Mouse (Mus musculus) fat pad, adult 2 months (tissue): ENCODE measurements around the gene Ssbp4.

Source experiments
- DNase-seq: peaks from one replicate; pipeline ENCODE4 v3.0.0-alpha.2; 2011; ENCODE audit warnings: low read depth, low spot score; ENCODE audit errors: extremely low read depth

The Ssbp4 gene

GRCm38 (mm10) chr8:70607898-70608748 lies 549 bp downstream of the Ssbp4 start:
- DNase-seq: no peak

- DNase-seq: no peak
Observed at GRCm38 (mm10) chr8:70607603-70607897, 1.1 kb downstream of the Ssbp4 start.

GRCm38 (mm10) chr8:70606780-70607602 lies 1.7 kb downstream of the Ssbp4 start:
- no peak for DNase-seq

DNA sequence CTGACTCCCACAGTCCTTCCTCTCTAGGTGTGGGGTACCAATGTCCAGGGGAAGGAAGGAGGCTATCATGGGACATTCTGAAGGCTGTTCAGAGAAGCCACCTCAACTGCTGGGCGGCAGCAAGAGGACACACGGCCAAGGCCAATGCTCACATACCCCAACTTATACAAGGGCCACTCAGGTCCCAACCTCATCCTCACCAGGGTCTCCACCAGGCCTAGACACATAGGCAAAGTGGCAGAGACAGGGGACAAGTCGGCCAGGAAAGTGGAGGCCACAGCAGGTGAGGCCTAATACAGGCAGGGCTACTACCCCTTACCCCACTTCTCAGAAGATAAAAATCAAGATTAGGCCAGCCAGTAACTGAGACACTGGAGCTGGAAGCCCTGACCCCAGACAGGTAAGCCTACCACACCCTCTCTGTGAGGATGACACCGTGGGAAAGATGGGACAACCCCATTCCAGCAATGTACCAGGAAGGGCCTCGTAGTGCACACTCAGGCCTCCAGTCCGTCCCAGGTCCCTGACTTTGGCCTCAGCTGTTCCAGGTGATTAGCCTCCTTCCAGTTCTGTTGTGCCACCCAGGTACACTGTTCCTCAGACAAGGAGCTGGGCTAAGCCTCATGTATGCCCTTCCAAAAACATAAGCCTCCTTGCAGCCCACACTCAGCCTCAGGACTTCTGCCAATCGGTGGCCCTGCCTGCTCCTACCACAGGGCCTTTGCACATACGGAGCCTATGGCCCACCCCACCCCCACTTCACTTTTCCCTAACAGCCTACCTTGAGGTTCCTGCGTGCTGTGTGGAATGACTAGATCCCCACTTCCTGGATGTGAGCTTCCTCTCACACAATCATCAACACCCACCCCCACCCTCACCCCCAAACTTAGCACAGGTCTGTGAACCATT lies 2.5 kb downstream of the Ssbp4 start:
- no peak for DNase-seq

DNA sequence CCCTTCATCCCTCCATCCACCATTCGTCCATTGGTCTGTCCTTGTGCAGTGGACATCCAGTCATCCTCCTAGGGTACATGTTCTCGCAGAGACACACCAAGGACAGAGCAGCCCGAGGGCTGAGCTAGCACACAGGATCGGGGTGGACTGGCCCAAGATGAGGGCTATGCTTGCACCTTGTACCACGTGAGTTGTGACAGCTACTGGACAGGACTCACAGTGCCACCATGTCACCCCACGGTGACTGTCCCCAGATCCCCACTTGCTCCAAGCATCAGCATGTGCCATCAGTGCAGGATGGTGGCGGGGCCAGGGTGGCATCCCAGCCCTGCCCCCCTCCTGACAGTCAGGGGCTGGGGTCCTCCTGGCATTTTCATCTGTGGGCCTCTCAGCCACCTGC lies 4.1 kb downstream of the Ssbp4 start:
- no peak for DNase-seq

- DNase-seq: no peak
Observed at GRCm38 (mm10) chr8:70602139-70602811, 6.4 kb downstream of the Ssbp4 start.

DNA sequence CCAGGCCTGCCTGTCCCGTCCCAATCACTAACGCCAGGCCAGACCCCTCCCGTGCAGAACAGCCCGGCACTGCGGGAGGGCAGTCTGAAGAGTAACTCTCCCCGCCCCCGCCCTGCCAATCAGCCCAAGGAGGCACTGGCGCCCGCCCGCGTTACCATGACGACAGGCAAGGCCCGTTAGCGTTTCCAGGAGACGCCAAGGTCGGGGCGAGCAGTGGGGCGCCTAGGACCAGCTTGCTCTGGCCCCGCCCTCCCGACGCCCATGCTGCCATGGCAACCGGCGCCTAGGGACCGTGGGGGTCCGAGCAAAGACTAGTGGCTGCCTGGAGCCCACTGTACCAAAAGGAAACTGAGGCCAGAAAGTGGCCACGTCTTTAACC lies 7.4 kb downstream of the Ssbp4 start:
- DNase-seq: no peak

DNA sequence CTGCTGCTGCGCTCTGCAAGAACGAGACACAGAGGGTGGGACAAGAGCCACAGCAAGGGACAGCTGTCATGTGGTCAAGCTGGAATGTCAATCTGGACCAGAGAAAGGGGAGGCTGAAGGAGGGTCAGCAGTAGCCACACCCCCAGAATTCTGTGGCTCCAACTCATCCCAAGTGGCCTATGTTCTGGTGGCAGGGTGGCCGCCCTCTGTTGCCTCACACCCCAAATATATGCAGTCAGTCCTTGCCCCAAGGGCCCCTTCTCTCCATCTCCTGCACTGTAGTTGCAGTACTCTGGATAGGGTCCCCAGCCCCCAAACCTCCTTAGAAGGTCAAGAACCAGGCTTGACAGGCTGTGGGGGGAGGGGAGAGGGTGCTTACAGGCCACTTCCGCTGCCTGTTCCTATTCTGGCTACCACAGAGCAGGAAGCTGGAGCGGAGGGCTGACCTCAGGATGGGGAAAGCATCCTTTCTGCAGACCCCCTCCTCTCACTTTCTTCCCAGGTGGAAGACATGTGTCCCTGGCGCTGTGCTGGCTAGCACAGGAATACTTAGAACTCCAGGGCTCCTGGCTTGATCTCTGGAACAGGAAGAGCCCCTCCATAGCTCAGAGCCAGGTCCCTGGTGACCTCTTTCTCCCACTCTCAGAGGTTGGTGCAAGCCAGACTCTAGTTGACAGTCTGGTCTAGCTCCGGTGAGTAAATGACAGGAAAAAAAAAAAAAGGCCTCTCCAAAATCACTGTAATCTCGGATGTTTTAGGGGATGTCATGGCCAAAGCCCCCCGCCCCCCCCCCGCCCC lies 8.0 kb downstream of the Ssbp4 start:
- no peak for DNase-seq

DNA sequence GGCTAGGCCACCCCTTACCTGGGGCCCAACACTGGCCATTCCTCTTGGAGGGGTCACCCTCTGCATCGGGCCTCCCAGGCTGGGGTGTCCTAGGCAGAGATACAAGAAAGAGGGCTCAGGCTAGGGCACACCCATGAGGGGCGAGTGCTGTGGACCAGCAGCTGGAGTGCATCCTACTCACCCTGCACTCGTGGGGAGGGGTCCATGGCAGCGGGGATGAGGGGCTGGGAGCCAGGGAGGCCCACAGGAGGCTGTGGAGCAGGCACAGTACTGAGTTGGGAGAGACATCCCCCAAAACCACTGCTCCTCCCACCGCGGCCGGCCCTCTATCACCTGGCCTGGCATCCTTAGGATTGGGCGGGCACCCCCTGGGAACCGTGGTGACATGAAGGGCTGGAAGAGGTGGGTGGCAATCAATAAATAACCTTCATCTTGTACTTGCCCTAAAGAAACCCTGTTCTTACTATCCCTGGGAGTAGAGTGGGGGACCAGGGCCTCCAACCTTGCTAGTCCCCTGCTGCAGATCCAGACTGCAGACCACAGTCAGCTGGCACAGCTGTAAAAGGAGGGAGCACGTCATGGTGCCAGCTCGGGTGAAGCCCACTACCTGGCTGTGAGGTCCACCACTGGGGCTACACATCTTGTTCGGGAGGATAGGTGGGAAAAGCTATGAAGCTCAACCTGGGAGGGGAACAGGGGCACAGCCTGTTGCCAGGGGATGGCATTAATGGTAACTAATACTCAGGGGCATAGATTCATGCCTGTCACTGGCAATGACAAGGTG lies 9.0 kb downstream of the Ssbp4 start:
- no peak for DNase-seq

DNA sequence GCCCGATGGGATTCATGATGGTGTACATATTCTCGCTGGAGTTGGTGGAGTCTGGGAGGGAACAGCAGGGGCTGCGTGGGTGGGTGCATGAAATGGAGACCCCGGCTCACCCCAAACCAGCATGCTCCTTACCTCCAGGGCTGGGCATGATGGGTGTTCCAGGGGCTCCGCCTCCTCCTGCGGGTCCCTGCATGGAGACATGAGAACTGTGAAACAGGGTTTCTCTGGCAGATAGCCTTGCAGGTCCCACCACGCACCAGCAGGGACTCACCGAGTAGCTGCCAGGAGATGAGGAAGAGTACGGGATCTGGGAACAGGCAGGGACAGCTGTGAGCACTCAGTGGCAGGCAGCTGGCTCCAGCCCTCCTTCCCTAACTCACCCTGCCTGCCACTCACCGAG lies 9.9 kb downstream of the Ssbp4 start:
- DNase-seq: no peak

GRCm38 (mm10) chr8:70598283-70598682 lies 10.4 kb downstream of the Ssbp4 start:
- no peak for DNase-seq

- DNase-seq: no peak
Observed at GRCm38 (mm10) chr8:70597417-70598272, 11.0 kb downstream of the Ssbp4 start.

GRCm38 (mm10) chr8:70596775-70597416 lies 11.8 kb downstream of the Ssbp4 start:
- DNase-seq: no peak

GRCm38 (mm10) chr8:70596216-70596615 lies 12.5 kb downstream of the Ssbp4 start:
- DNase-seq: no peak

DNA sequence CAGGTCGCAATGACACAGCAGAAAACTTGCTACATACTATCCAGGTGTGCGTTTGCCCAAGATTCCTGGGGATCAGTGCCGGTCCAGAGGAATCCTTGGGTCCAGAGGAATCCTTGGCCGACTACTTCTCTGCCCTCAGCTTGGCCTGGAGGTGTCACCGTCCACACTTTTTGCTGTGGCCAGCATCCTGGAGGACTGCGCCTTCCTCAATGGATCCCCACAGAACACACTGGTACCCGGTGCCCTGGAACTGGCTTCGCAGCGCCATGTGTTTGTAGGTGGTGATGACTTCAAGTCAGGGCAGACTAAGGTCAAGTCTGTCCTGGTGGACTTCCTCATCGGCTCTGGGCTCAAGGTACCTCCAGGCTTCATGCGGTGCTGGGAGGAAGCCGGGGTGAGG lies 12.9 kb downstream of the Ssbp4 start:
- DNase-seq: no peak

- DNase-seq: no peak
Observed at GRCm38 (mm10) chr8:70594621-70595564, 13.8 kb downstream of the Ssbp4 start.
